Mouse (Mus musculus) MEL (cell line): ENCODE data around the gene Fam184a. TPM values are rescaled to one million over a fixed set of nuclear protein-coding genes. Genes with fewer than 3 reads are reported as not detected.
"Not testable (repeated sequence)": the region's sequence is repeated elsewhere in the genome, so short reads cannot be mapped to it uniquely, and the experiment has no call there.

Experiments
- DNase-seq: peaks from one replicate; pipeline ENCODE4 v3.0.0; 2011; ENCODE audit warnings: low read depth, low spot score
- H3K27ac ChIP-seq: 2 replicates; pipeline ENCODE4 v1.5.1; 2012; ENCODE audit warnings: low read depth, mild to moderate bottlenecking, control low read depth, low read length, moderate library complexity; ENCODE audit not compliant: control insufficient read depth
- H3K27me3 ChIP-seq, 2 experiments: fragments of 150-350 bp in 1 of 2; sonication (generic) in 1 of 2; 2 replicates each; pipeline ENCODE4 v1.6.1; 2012; ENCODE audit warnings: low read length in 2 of 2, mild to moderate bottlenecking in 2 of 2, improper control_type of control experiment in 1 of 2, moderate library complexity in 1 of 2; ENCODE audit not compliant: insufficient read depth in 2 of 2, control insufficient read depth in 1 of 2
- H3K36me3 ChIP-seq, 2 experiments: 2 replicates each; pipeline ENCODE4 v1.6.1; 2012 to 2014; ENCODE audit warnings: low read length in 2 of 2, improper control_type of control experiment in 1 of 2, inconsistent platforms in 1 of 2, mild to moderate bottlenecking in 1 of 2; ENCODE audit not compliant: insufficient read depth in 2 of 2, control insufficient read depth in 1 of 2
- H3K4me1 ChIP-seq, 2 experiments: fragments of 150-350 bp in 1 of 2; sonication (generic) in 1 of 2; 2 replicates each; pipeline ENCODE4 v1.6.1; 2012; ENCODE audit warnings: low read length in 2 of 2, improper control_type of control experiment in 1 of 2, mild to moderate bottlenecking in 1 of 2; ENCODE audit not compliant: insufficient read depth in 2 of 2, control insufficient read depth in 1 of 2
- H3K4me3 ChIP-seq, 2 experiments: fragments of 150-350 bp in 1 of 2; sonication (generic) in 1 of 2; 2 replicates each; pipeline ENCODE4 v1.5.1; 2012; ENCODE audit warnings: low read depth in 2 of 2, low read length in 2 of 2, mild to moderate bottlenecking in 2 of 2, moderate library complexity in 2 of 2, control low read depth in 1 of 2, improper control_type of control experiment in 1 of 2; ENCODE audit not compliant: control insufficient read depth in 1 of 2, insufficient read depth in 1 of 2
- H3K79me2 ChIP-seq: 2 replicates; pipeline ENCODE4 v1.6.1; 2012; ENCODE audit warnings: mild to moderate bottlenecking, low read length, moderate library complexity; ENCODE audit not compliant: control insufficient read depth, poor library complexity, insufficient read depth
- H3K9ac ChIP-seq: 2 replicates; pipeline ENCODE4 v1.6.1; 2012; ENCODE audit warnings: low read depth, mild to moderate bottlenecking, control low read depth, low read length, moderate library complexity; ENCODE audit not compliant: control insufficient read depth, poor library complexity, severe bottlenecking
- H3K9me3 ChIP-seq: fragments of 150-350 bp; sonication (generic); replicated peaks from 2 replicates; pipeline ENCODE4 v1.6.1; 2012; ENCODE audit warnings: mild to moderate bottlenecking, low read length, improper control_type of control experiment, moderate library complexity; ENCODE audit not compliant: insufficient read depth
- CTCF ChIP-seq, 3 experiments: IDR thresholded peaks in 2 of 3; conservative IDR thresholded peaks in 1 of 3; 2 replicates each; pipeline ENCODE4 v1.5.1; 2011 to 2012; ENCODE audit warnings: low read length in 3 of 3, low read depth in 2 of 3, mild to moderate bottlenecking in 2 of 3, improper control_type of control experiment in 1 of 3, inconsistent platforms in 1 of 3, mixed read lengths in 1 of 3, moderate library complexity in 1 of 3; ENCODE audit not compliant: control insufficient read depth in 1 of 3, insufficient read depth in 1 of 3, poor library complexity in 1 of 3, severe bottlenecking in 1 of 3
- E2F4 ChIP-seq: IDR thresholded peaks from 2 replicates; pipeline ENCODE4 v1.6.1; 2011; ENCODE audit warnings: low read depth, low read length, improper control_type of control experiment, borderline replicate concordance
- ETS1 ChIP-seq: IDR thresholded peaks from 2 replicates; pipeline ENCODE4 v1.6.1; 2012; ENCODE audit warnings: low read depth, mild to moderate bottlenecking, inconsistent platforms, low read length, improper control_type of control experiment, moderate library complexity
- MAFK ChIP-seq: IDR thresholded peaks from 2 replicates; pipeline ENCODE4 v1.6.1; 2011; ENCODE audit warnings: low read depth, mild to moderate bottlenecking, low read length, improper control_type of control experiment, borderline replicate concordance
- MEF2A ChIP-seq: IDR thresholded peaks from 2 replicates; pipeline ENCODE4 v1.6.1; 2014; ENCODE audit warnings: low read depth, mild to moderate bottlenecking, inconsistent platforms, low read length, improper control_type of control experiment; ENCODE audit not compliant: poor library complexity, insufficient replicate concordance, severe bottlenecking; ENCODE audit errors: extremely low read depth
- MXI1 ChIP-seq: IDR thresholded peaks from 2 replicates; pipeline ENCODE4 v1.6.1; 2011; ENCODE audit warnings: mild to moderate bottlenecking, low read depth, low read length, improper control_type of control experiment
- NELFE ChIP-seq: IDR thresholded peaks from 2 replicates; pipeline ENCODE4 v1.6.1; 2011; ENCODE audit warnings: low read depth, low read length, improper control_type of control experiment
- NRF1 ChIP-seq: IDR thresholded peaks from 2 replicates; pipeline ENCODE4 v1.6.1; 2014; ENCODE audit warnings: low read depth, mild to moderate bottlenecking, inconsistent platforms, low read length, improper control_type of control experiment, moderate library complexity; ENCODE audit not compliant: poor library complexity, insufficient read depth, severe bottlenecking
- POLR2AphosphoS2 ChIP-seq: IDR thresholded peaks from 2 replicates; pipeline ENCODE4 v1.6.1; 2011; ENCODE audit warnings: low read length, improper control_type of control experiment
- RAD21 ChIP-seq: IDR thresholded peaks from 2 replicates; pipeline ENCODE4 v1.6.1; 2011; ENCODE audit warnings: mild to moderate bottlenecking, low read depth, low read length, improper control_type of control experiment
- SIN3A ChIP-seq: IDR thresholded peaks from 2 replicates; pipeline ENCODE4 v1.6.1; 2012; ENCODE audit warnings: low read length, improper control_type of control experiment, inconsistent platforms
- SMC3 ChIP-seq: IDR thresholded peaks from 2 replicates; pipeline ENCODE4 v1.6.1; 2011; ENCODE audit warnings: low read depth, low read length, improper control_type of control experiment
- TBP ChIP-seq: IDR thresholded peaks from 2 replicates; pipeline ENCODE4 v1.8.0; 2011; ENCODE audit warnings: low read depth, low read length, improper control_type of control experiment
- UBTF ChIP-seq: IDR thresholded peaks from 2 replicates; pipeline ENCODE4 v1.6.1; 2012; ENCODE audit warnings: low read depth, mild to moderate bottlenecking, inconsistent platforms, low read length, improper control_type of control experiment, moderate library complexity, borderline replicate concordance; ENCODE audit not compliant: insufficient read depth
- USF2 ChIP-seq, 2 experiments: IDR thresholded peaks; 2 replicates each; pipeline ENCODE4 v1.6.1; 2011 to 2012; ENCODE audit warnings: improper control_type of control experiment in 2 of 2, low read length in 2 of 2, borderline replicate concordance in 1 of 2, inconsistent platforms in 1 of 2, low read depth in 1 of 2, mild to moderate bottlenecking in 1 of 2; ENCODE audit not compliant: insufficient read depth in 1 of 2
- ZC3H11A ChIP-seq: IDR thresholded peaks from 2 replicates; pipeline ENCODE4 v1.6.1; 2012; ENCODE audit warnings: low read depth, mild to moderate bottlenecking, inconsistent platforms, low read length, improper control_type of control experiment
- ZKSCAN1 ChIP-seq: IDR thresholded peaks from 2 replicates; pipeline ENCODE4 v1.6.1; 2012; ENCODE audit warnings: low read depth, mild to moderate bottlenecking, inconsistent platforms, low read length, improper control_type of control experiment, moderate library complexity
- ZMIZ1 ChIP-seq: IDR thresholded peaks from 2 replicates; pipeline ENCODE4 v1.6.1; 2012; ENCODE audit warnings: low read depth, mild to moderate bottlenecking, inconsistent platforms, low read length, improper control_type of control experiment, moderate library complexity
- ZNF384 ChIP-seq: IDR thresholded peaks from 2 replicates; pipeline ENCODE4 v1.6.1; 2012; ENCODE audit warnings: low read depth, mild to moderate bottlenecking, inconsistent platforms, low read length, improper control_type of control experiment
- polyA plus RNA-seq, 2 experiments: library from polyadenylated mRNA; stranded (reverse) in 1 of 2; unstranded in 1 of 2; fragments of >175 nt in 1 of 2; fragments of >200 nt in 1 of 2; gene quantifications; 2 replicates each; pipeline versions ENCODE4 v1.2.1 to v1.2.4; 2012; ENCODE audit warnings: low replicate concordance in 2 of 2, low read depth in 1 of 2; ENCODE audit not compliant: insufficient read length in 2 of 2, insufficient read depth in 1 of 2, missing spikeins in 1 of 2
- total RNA-seq: library from RNA; depleted of rRNA; stranded (reverse); fragments of 300-350 nt; gene quantifications from 2 replicates; pipeline ENCODE4 v1.2.3, GENCODE M21; 2012

Gene Fam184a
- total and polyA plus RNA-seq, 3 experiments = not detected

- TF ChIP-seq RAD21 (peak; percentile 18), SMC3 (peak; percentile 50), CTCF (IDR thresholded peaks at IDR 0.05 in 2 of 3, conservative IDR thresholded peaks at IDR 0.05 in 1 of 3; ENCODE audit: control insufficient read depth in 1 of 3, insufficient read depth in 1 of 3, low read depth in 2 of 3, low read length in 3 of 3, poor library complexity in 1 of 3, severe bottlenecking in 1 of 3) (peak in 2 of 3 experiments; percentile 15 to 44; a peak in 2 of 6 replicates)
- TF ChIP-seq, all 39 proteins: peak for 3; not testable (repeated sequence) for 36
- H3K36me3 ChIP-seq, H3K9ac ChIP-seq, H3K4me3 ChIP-seq, H3K27ac ChIP-seq, H3K79me2 ChIP-seq, H3K27me3 ChIP-seq, H3K4me1 ChIP-seq, H3K9me3 ChIP-seq: not testable (repeated sequence)
- peak; percentile 14 for DNase-seq
These were observed 96.7 kb downstream of the Fam184a start for GRCm38 (mm10) chr10:53654239-53654638.

DNA sequence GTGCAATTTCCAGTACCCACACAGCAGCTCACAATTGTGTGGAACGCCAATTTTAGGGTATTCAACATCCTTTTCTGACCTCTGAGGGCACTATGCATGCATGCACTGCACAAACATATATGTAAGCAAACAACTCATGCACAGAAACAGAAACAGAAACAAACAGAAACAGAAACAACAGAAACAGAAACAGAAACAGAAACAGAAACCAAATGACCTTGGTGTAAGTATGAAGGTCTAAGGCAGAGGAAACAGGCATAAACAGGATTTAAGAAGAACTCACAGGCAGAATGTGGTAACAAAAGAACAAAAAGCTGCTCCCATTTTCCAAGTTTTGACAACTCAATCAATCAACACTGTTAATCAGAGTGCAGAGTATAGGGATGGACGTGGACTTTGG is 100.2 kb downstream of the Fam184a start:
- no peaks in the 10 kb centered on the region for H3K9me3 ChIP-seq
- DNase-seq = no peak
- TF ChIP-seq UBTF (no peak), POLR2AphosphoS2 (no peak), MEF2A (no peak), ZNF384 (no peak), ETS1 (no peak), ZMIZ1 (no peak), ZC3H11A (no peak), E2F4 (no peak), SIN3A (no peak), USF2 (IDR thresholded peaks at IDR 0.05; ENCODE audit: borderline replicate concordance in 1 of 2, insufficient read depth in 1 of 2, low read depth in 1 of 2, low read length in 2 of 2) (no peak), TBP (no peak), NRF1 (no peak), MAFK (no peak), MXI1 (no peak), ZKSCAN1 (no peak), NELFE (no peak)

More for the DNA sequence above, 100.2 kb downstream of the Fam184a start:
- no peaks in the 10 kb centered on the region for H3K4me1 ChIP-seq
- H3K9ac ChIP-seq = no peak overlapping the region
- H3K4me3 ChIP-seq = no peak overlapping the region
- no peaks in the 10 kb centered on the region for H3K36me3 ChIP-seq
- H3K27ac ChIP-seq = no peak overlapping the region
- no peaks in the 10 kb centered on the region for H3K79me2 ChIP-seq
- no peaks in the 10 kb centered on the region; a peak in 1 of 4 replicates for H3K27me3 ChIP-seq
